Mouse (Mus musculus) embryonic fibroblast, embryonic 13.5 days (primary cell): ENCODE measurements around the gene Zfp593.

Experiments used
- CTCF ChIP-seq: IDR thresholded peaks from 2 replicates; pipeline ENCODE4 v1.5.1; 2011; ENCODE audit warnings: mild to moderate bottlenecking, control low read depth, low read length, moderate library complexity, borderline replicate concordance; ENCODE audit not compliant: insufficient read depth
- POLR2A ChIP-seq: IDR thresholded peaks from 2 replicates; pipeline ENCODE4 v1.6.1; 2011; ENCODE audit warnings: low read depth, mild to moderate bottlenecking, control low read depth, low read length, moderate library complexity

DNA sequence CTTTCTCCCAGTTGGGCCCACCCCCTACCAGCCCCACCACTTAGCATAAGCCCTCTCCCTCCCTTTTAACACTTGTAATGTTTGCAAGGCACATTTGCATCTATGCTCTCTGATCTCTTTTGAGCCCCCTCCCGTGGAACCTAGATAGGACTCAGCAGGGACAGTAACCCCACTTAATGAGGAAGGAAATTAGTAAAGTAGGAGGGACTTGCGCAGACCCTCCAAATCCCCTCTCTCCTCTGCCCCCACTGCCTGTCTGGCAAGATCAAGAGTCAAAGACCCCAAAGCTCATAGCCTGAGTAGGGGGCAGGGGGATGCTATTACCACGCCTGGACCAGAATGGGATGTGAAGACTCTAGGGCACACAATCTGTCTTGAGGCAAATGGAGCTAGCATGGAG lies 9.4 kb upstream of the Zfp593 start:
- TF ChIP-seq CTCF (no peak), POLR2A (no peak)
